Mouse (Mus musculus): ENCODE data around the gene Atf7ip.

Atf7ip gene

DNA sequence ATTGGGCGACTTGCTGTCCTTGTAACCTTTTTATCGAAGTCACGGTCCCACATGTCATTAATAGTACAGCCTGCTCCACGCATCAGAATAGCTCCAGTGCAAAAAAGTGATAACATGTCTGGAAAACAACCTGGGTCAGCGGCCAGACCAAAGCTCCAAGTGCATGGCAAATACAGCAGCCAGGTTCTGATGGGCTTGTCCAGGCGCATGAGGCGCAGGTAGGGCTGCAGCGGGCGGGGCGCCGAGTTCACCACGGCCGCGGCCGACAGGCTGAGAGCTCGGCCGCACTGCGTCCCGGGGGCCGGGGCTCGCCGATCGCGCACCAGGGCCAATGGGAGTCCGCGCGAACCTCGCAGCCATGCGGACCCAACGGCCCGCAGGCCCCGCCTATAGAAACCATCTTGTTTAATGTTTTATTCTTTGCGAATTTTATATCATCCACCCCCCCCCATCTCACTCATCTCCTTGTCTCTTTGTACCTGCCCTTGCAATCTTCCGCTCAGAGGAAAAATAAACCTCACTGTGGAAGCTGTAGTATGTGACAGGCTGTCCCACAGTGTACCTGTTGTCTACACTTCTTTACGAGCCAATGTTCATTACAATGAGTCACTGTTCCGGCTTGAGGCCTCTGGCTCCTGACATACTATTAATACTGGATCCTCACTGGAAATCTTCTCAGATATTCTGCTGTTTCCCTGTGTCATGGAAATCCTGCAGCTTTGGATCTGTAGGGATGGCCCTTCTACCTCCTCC is 19.0 kb upstream of the Atf7ip start:
- DNase-seq = no peak

DNA sequence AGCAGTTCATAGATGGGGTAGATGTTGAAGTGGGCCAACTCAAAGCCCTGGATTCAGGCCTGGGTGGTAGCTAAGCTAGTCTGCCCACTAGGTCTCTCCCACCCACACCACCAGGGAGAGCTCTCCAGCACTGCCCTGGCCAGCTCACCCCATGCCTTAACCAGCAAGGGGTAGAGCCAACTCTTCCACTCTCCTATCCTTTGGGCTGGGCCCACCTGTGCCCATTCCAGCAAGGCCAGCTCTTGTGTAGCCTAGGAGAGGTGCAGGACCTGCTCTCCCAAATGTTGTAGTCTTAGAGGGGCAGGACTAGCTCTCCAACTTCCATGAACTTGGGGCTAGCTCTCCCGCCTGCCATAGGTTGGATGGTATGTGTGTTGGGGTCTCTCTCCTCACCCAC is 18.4 kb upstream of the Atf7ip start:
- DNase-seq = no peak

DNA sequence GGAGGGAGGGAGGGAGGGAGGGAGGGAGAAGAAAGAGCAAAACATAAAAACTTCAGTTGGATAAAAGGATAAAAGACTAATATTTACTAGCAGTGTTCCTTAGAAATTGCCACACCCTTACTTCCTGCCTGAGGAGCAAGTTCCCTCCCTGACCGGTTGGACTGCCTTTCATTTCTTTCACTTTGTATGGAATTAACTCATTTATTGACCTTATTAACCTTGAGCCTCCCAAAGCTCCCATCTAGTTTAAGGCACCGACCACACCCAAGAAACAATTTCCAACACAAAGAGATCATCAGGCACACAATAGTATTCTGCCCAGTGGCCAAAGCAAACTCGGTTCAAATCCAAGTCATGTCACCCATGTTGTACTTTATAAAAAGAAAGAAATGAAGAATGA is 16.1 kb upstream of the Atf7ip start:
- DNase-seq = no peak

DNA sequence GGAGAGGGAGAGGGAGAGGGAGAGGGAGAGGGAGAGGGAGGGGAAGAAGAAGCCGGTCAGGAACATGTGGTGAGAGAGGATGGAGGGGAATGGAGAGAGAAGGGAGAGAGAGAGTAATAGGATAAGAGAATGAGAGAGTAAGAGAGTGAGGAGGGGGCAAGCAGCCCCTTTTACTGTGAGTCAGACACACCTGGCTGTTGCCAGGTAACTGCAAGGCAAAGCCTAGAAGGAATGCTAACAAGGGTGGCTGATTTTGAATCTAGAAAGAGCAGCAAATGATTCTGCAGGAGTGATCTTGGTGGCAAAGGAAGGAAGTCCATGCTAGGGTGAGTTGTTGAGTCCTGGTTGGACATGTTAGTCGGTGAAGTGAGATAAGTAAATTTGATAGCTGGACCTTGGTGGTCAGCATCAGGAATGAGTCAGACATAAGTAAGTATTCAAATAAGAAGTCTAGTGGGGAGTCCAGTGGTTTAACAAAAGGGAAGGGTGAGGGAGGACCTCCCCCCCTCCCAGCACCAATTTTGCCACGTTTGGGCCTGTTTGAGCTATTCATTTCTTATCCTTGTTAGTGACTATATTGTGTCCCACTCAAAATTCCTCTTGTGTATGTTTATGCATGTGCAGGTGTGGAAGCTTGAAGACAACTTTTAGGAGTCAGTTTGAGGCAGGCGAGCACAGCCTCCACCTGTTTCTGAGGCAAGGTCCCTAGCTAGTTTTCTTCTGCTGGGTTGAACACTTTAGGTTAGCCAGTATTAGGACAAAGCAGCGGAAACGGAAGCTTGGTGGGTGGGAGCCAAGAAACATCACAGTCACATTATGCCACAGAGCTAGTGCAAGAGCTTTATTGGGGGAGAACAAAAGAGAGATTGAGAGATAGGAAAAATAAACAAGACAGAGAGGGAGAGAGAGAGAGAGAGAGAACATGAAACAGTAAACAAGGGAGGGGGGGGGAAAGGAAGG is 15.2 kb upstream of the Atf7ip start:
- DNase-seq = no peak

DNA sequence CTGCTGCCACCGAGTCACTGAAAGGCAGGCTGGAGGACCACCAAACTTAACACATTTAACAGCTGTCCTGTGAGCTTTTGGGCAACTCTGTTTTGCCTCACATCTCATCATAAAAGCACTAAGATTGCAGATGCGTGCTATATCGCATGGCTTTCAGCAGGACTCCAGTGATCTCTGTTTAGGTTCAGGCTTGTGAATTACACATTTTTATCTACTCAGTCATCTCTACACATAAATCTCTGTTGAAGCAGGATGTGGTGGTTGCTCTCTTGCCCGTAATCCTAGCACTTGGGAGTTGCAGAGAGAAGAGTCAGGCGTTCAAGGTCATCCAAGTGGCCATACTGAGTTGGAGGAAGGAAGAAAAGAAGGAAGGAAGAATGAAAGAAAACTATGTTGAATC is 14.3 kb upstream of the Atf7ip start:
- DNase-seq = no peak

DNA sequence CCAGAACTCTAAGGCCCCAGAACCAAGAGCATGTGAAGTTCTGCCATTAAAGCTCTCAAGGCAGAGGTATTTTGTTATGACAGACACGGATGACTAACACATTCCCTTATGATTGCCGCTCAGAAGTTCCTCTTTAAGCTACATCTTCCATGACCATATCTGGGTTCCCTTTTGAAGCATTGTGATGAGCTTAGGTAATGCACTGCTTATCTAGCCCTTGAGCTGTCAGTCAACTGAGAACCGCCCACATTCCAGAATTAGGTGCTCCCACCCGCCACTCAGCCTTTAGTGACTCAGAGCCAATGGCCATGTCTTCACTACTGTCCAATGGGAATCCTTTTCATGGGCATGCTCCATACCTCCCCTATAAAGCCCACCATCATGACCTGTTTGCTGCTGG is 13.7 kb upstream of the Atf7ip start:
- no peak for DNase-seq

DNA sequence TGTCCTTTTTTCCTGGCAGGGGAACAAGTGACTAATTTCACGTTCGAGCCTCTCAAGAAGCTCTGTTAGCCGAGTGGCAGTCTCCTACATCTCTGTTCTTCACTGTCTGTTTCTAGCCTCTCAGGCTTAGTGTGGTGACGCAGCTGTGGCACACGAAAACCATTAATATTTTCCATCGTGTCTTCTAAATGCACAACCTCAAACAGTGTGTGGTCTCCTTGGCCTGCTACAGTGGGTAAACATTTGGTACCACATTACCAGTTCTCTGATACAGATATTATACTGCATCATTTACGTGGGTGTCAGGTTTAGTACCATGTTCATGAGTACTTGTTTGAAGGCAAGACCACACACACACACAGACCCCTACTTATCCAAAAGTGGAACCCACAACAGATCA is 12.5 kb upstream of the Atf7ip start:
- no peak for DNase-seq

DNA sequence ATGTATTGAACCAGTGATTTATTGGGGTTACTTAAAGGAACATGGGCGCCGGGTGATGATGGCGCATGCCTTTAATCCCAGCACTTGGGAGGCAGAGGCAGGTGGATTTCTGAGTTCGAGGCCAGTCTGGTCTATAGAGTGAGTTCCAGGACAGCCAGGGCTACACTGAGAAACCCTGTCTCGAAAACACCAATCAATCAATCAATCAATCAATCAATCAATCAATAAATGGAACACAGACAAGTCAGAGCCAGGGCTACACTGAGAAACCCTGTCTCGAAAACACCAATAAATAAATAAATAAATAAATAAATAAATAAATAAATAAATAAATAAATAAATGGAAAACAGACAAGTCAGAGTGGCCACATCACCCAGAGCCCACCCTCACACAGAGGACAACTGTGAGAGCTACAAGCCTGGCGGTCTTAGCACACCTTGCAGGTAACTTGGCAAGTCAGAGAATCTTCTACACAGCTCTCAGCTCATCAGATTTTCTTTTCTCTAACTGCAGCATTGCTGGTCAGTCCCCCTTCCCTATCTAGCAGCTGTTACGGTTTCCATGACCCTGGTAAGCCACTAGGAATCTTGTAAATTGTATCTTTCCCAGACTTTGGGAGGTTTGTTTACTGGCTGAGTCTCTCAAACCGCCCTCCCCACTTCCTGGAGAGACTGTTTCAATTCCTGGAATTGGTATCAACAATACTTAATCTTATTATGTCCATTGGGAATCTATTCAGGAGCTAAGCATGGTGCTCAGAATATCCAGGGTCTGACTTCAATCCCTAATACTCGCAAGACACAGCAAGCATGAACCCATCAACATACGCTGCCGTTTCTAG is 11.8 kb upstream of the Atf7ip start:
- no peak for DNase-seq

DNA sequence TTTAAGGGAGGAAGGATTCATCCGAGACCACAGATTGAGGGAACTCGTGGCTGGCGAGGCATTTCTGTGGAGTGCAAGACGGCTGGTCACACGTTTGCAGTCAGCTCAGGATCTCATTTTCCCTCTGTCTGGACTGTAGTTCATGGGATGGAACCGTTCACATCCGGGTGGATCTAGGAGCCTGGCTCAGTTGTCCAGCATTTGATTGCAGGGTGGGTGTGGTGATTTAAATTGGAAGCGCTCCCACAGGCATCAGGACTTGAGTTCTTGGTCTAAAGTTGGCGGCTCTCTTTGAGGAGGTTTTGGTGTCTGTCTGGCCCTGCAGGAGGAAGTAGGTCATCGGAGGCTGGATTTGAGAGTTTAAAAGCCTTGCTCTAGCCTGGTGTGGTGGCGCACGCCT is 10.9 kb upstream of the Atf7ip start:
- DNase-seq = no peak

DNA sequence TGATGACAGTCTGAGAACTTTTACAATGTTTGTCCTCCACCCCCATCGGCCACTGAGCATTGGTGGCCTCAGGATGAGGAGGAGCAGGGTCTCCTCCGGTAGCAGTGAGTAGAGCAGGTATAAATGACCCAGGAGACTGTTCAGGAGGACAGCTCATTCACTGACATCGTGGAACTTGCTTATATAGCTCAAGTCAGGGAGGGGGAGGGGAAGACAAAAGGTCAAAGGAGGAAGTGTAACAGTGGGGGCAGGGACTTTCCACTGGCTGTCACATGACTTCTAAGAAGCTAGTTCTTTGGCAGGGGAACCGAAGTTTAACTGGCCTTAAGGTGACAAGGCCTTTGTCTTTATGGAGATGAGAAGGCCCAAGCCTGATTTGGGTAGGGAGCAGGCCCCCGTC is 8.2 kb upstream of the Atf7ip start:
- no peak for DNase-seq

DNA sequence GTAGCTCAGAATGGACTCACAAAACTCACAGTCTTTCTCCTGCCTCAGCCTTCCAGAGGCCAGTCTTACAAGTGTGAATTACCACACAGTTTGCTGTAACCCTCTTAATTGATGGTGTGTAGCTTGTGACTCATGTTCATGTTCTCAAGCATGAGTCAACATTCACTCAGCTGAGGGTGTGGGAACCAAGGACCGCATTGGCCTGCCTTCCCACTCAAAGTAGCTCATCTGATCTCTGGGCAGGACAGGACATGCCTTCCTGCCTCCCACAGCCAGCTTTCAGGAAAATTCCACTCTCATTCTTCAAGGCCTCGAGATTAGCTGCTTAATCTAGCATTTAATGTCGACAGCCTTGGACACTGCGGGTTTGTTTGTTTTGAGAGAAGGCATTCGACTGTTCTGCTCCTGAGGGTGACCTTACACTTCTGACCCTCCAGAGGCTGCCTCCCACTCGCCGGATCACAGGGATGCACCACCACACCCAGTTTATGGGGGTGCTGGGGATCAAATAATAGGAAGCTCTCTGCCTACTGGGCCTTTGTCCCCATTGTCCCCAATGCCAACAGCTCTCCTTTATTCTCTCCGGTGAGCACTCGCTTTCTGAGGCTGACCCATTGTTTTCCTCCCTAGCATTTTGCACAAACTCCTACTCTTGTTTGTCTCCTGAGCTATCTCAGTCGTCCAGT is 6.5 kb upstream of the Atf7ip start:
- no peak for DNase-seq

DNA sequence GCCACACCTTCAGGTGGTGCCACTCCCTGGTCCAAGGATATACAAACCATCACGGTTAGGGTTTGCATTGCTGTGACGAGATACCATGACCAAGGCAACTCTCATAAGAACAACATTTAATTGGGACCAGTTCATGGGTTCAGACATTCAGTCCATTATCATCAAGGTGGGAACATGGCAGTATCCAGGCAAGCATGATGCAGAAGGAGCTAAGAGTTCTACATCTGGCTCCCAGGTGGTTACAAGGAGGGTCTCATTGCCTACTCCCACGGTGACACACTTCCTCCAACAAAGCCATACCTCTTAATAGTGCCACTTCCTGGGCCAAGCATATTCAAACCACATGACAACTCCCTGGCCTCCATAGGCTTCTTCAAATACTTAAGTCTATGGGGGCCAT is 2.7 kb downstream of the Atf7ip start:
- no peak for DNase-seq

DNA sequence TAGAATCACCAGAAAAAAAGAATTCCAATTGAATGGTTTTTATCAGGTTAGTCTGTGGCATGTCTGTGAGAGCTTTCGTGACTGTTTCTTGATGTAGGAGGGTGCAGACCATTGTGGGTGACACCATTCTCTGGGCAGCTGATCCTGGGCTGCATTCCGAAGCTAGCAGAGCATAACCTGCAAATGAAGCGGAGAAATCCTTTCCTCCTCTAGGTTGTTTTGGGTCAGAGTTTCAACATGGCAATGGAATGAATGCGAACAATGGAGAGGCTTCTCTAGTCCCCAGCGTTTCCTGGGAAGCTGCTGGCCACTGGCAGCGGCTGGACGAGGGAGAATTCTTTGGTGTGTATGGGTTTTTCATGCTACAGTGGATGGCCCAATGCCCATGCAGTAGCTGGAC is 5.0 kb downstream of the Atf7ip start:
- DNase-seq = no peak

DNA sequence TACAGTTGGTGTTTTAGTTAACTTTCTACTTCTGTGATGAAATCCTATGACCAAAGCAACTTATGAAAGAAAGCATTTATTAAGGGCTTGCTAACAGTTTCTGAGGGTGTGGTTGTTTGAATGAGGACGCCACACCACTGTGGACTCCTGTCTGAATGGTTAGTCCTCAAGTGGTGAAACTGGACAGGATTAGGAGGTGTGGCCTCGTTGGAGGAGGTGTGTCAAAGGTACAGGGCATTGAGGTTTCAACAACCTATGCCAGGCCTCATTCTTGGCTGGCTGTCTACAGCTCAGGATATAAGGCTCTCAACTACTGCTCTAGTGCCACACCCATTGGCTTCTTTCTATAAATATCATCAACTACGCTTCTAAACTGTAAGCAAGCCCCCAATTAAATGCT is 6.4 kb downstream of the Atf7ip start:
- no peak for DNase-seq

DNA sequence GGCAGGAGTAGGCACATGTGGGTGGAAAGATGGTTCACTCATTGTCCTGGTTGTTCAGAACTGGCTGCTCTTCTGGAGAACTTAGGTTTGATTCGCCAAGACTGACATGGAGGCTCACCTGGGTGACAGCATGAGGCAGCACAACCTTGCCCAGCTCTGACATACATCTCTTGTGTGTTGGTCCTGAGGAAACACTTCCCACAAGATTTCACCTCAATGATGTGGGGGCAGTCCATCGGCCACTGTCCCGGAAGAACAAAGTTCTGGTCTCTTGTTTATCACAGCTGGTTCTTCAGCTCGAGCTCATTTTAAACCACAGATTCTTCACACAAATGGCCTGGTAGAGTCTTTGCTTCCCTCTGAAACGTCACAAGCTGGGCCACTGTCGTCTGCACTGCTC is 10.7 kb downstream of the Atf7ip start:
- DNase-seq = no peak

DNA sequence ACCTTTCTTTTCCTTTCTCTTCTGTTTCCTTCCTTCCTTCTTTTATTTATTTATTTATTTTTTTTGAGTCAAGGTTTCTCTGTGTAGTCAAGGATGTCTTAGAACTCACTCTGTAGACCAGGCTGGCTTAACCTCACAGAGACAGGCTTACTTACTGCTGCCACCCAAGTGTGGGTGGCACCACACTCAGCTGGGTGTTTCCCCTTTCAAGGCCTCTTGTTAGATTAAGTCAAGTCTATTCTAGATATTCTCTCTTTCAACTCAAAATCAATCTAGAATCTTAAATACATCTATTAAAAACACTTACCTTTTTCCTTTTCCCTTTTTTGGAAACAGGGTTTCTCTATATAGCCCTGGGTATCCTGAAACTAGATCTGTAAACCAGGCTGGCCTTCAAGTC is 11.3 kb downstream of the Atf7ip start:
- DNase-seq = no peak

DNA sequence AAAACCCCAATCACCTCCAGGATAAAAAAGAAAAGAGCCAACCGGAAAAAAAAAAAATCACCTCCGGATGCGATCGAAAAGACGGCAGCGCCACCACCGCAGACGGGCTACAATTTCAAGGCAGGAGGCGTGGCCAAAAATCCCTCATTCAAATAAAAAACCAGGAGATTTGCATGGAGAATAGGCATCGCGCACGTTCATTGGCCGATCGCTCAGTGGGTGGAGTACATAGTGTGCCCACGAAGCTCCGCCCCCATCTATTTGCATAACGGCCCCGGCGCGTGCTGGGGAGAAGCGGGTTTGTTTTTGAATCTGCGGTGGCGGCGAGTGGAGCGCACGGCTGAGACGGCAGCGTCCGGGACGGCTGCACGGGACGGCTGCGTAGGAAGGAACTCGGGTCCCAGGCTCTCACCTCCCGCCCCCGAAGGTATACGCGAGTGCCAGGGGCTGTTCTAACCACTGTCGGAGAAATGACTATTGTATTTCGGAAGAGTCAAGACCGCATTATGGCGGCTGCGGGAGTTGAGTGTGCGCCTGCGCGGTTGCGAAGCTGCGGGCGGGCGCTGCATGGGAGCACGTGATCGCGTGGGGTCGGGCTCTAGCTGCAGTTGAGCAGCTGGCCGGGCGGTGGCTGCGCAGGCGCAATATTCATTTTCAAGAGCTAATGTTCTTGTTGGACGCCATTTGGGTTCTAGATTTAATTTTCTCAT is 12.7 kb downstream of the Atf7ip start:
- DNase-seq = peak; percentile 95 to 97

DNA sequence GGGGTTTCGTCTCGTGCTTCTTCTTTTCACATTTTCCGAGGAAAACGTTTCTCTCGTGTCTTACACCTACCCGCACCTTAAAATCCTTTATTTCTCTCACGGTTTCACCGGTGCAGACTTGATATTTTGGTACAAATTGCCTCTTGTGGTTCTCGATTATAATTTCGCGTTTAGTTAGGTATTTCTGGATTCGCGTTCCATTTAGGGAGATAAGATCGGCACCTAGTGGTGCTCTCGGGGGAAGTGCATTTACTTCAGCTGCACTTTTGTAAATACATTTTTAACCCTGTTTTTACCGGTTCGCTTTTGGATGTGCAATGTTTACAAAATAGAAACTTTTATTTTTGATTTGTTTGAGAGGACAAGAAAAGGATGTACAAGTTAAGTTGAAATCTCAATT is 13.3 kb downstream of the Atf7ip start:
- DNase-seq = no peak

DNA sequence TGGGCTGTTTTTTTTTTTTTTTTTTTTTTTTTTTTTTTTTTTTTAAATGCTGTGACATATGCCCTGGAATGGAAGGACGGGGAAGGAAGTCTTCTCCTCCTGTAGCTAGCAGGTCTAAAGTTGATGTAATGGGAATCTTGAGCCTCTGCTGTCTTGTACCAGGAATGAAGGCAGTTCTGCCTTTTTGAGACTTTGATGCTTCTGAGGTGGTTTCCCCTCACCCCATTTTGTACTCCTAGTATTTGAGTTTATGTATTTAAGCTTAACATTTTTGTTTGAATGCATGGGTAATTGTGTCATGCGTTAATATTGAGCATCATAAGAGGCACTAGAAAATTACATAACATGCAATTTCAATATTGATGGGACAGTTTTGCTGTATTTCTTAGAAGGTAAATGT is 14.4 kb downstream of the Atf7ip start:
- no peak for DNase-seq

DNA sequence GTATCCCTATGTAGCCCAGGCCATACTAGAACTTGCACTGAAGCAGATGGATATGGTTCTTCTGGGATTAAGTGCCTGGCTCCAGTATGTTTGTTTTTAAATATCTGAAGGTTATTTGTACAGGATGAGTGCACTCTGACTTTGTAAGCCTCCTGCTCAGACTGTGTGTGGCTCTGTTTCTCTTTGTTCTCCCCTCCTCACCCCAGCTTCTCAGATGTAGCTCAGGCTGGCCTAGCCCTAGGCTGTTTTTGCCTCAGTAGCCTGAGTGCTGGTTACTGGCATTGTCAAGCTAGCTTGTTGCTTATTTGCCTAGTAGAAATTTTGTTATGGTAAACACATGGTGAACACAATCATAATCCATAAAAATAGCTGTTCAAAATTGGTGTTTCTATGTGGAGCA is 15.7 kb downstream of the Atf7ip start:
- no peak for DNase-seq

DNA sequence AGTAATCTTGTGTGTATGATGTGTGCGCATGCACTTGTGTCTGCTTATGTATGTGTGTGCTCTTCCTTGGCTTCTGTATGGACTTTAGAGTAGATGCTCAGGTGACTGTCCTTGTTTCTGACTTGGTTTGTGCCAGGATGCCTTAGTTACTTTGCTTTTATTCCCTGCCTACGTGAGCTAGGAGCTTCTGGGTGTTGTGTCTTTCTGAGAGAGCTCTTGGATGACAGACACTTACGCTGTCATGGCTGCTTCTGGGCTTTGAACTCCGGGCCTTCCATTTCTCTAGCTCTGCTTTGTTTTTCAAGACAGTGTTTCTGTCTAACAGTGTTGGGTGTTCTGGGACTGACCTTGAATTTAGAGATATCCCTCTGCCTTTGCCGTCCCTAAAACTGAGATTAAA is 16.7 kb downstream of the Atf7ip start:
- no peak for DNase-seq

DNA sequence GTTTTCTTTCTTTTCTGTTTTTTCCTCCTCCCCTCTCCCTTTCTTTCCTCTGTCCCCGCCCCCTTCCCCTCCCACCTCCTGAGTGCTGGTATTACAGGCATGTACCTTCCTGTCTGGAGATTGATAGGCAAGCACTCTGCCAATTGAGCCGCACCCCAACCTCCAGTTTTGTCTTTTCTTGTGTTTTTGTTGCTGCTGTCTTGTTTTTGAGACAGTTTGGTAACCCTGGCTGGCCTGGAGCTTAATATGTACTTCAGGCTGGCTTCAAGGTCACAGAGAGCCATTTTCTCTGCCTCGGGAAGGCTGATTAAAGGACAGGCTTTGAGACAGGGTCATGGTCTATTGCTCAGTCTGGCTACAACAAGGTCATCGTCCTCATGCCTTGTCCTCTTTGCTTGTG is 18.8 kb downstream of the Atf7ip start:
- no peak for DNase-seq

Measured in cerebellum, postnatal 14 days (tissue).